Mouse (Mus musculus) erythroblast, embryonic 14.5 days (primary cell): ENCODE measurements at regions not wholly inside any gene's neighbourhood (a gene's known extent, or its start where the extent isn't known, plus 50 kb on each side); places are given as distances from the start of the nearest gene placed in this dataset.

Source experiments
- H3K27me3 ChIP-seq: 2 replicates; pipeline ENCODE4 v1.6.1; 2012; ENCODE audit warnings: inconsistent platforms; ENCODE audit not compliant: control insufficient read depth
- H3K36me3 ChIP-seq: 2 replicates; pipeline ENCODE4 v1.6.1; 2012; ENCODE audit warnings: mild to moderate bottlenecking, inconsistent platforms; ENCODE audit not compliant: control insufficient read depth
- H3K4me1 ChIP-seq: 2 replicates; pipeline ENCODE4 v1.6.1; 2012; ENCODE audit warnings: inconsistent platforms; ENCODE audit not compliant: control insufficient read depth
- H3K4me3 ChIP-seq: replicated peaks from 2 replicates; pipeline ENCODE3; 2012; ENCODE audit warnings: moderate library complexity, mild to moderate bottlenecking, inconsistent platforms
- H3K9me3 ChIP-seq: 2 replicates; pipeline ENCODE4 v1.6.1; 2012; ENCODE audit warnings: low read length, inconsistent platforms, mixed read lengths; ENCODE audit not compliant: control insufficient read depth
- GATA1 ChIP-seq: IDR thresholded peaks from 2 replicates; pipeline ENCODE4 v1.6.1; 2012; ENCODE audit warnings: low read length, inconsistent platforms, mixed read lengths
- TAL1 ChIP-seq: IDR thresholded peaks from 3 replicates; pipeline ENCODE4 v1.6.1; 2012; ENCODE audit warnings: low read length, inconsistent platforms, mixed read lengths

GRCm38 (mm10) chr6:70088041-70088440 is 704.0 kb downstream of the Rpia start:
- no peak for TF ChIP-seq TAL1
- TF ChIP-seq GATA1: no peak
- Histone ChIP-seq H3K9me3 (peaks cover 6% of the 10 kb centered on the region; the same call in 1 of the 2 replicates), H3K27me3 (no peaks in the 10 kb centered on the region), H3K4me3 (no peak overlapping the region), H3K4me1 (no peaks in the 10 kb centered on the region), H3K36me3 (no peaks in the 10 kb centered on the region)

- H3K36me3 ChIP-seq: no peaks in the 10 kb centered on the region
- no peaks in the 10 kb centered on the region for H3K4me1 ChIP-seq
- H3K4me3 ChIP-seq: no peak overlapping the region
- TF ChIP-seq GATA1 (no peak), TAL1 (no peak)
- 0 out of 2 replicates have a peak, but pooled peaks cover 3% of the 10 kb centered on the region for H3K9me3 ChIP-seq
- no peaks in the 10 kb centered on the region for H3K27me3 ChIP-seq
Observed at GRCm38 (mm10) chr6:70073841-70074240, 718.2 kb downstream of the Rpia start.

GRCm38 (mm10) chr6:70072007-70072406 is 720.0 kb downstream of the Rpia start:
- no peak for TF ChIP-seq GATA1
- TF ChIP-seq TAL1: no peak
- Histone ChIP-seq H3K9me3 (peaks cover 5% of the 10 kb centered on the region; the same call in 1 of the 2 replicates), H3K4me1 (no peaks in the 10 kb centered on the region), H3K4me3 (no peak overlapping the region), H3K27me3 (no peaks in the 10 kb centered on the region), H3K36me3 (no peaks in the 10 kb centered on the region)

GRCm38 (mm10) chr6:70067716-70068415 is 724.2 kb downstream of the Rpia start:
- Histone ChIP-seq H3K9me3 (peaks cover 8% of the 10 kb centered on the region; the same call in 1 of the 2 replicates), H3K36me3 (no peaks in the 10 kb centered on the region), H3K4me3 (no peak overlapping the region), H3K4me1 (no peaks in the 10 kb centered on the region), H3K27me3 (no peaks in the 10 kb centered on the region)
- TF ChIP-seq GATA1 (no peak), TAL1 (no peak)

GRCm38 (mm10) chr6:70059028-70059427 is 733.0 kb downstream of the Rpia start:
- Histone ChIP-seq H3K27me3 (no peaks in the 10 kb centered on the region), H3K4me3 (no peak overlapping the region), H3K4me1 (no peaks in the 10 kb centered on the region), H3K36me3 (no peaks in the 10 kb centered on the region), H3K9me3 (no peaks in the 10 kb centered on the region; the same call in 1 of the 2 replicates)
- no peak for TF ChIP-seq GATA1
- TF ChIP-seq TAL1: no peak

GRCm38 (mm10) chr6:70058374-70058773 is 733.7 kb downstream of the Rpia start:
- Histone ChIP-seq H3K9me3 (peaks cover 1% of the 10 kb centered on the region; the same call in 1 of the 2 replicates), H3K4me1 (no peaks in the 10 kb centered on the region), H3K27me3 (no peaks in the 10 kb centered on the region), H3K36me3 (no peaks in the 10 kb centered on the region), H3K4me3 (no peak overlapping the region)
- TF ChIP-seq TAL1: no peak
- TF ChIP-seq GATA1: no peak

- Histone ChIP-seq H3K9me3 (no peaks in the 10 kb centered on the region), H3K27me3 (no peaks in the 10 kb centered on the region), H3K4me3 (no peak overlapping the region), H3K4me1 (no peaks in the 10 kb centered on the region), H3K36me3 (no peaks in the 10 kb centered on the region)
- TF ChIP-seq TAL1 (no peak), GATA1 (no peak)
Observed at GRCm38 (mm10) chr6:70040894-70041293, 751.1 kb downstream of the Rpia start.

- no peak for TF ChIP-seq GATA1
- no peak for TF ChIP-seq TAL1
- H3K9me3 ChIP-seq: no peaks in the 10 kb centered on the region
- no peak overlapping the region for H3K4me3 ChIP-seq
- no peaks in the 10 kb centered on the region for H3K4me1 ChIP-seq
- H3K36me3 ChIP-seq: no peaks in the 10 kb centered on the region
- H3K27me3 ChIP-seq: no peaks in the 10 kb centered on the region
Observed at GRCm38 (mm10) chr6:70033674-70034073, 758.4 kb downstream of the Rpia start.

GRCm38 (mm10) chr6:70011555-70011954 is 780.5 kb downstream of the Rpia start:
- TF ChIP-seq GATA1 (no peak), TAL1 (no peak)

More at GRCm38 (mm10) chr6:70011555-70011954, 780.5 kb downstream of the Rpia start:
- H3K9me3 ChIP-seq: peaks cover 3% of the 10 kb centered on the region; the same call in 1 of the 2 replicates
- no peak overlapping the region for H3K4me3 ChIP-seq
- no peaks in the 10 kb centered on the region for H3K36me3 ChIP-seq
- no peaks in the 10 kb centered on the region for H3K27me3 ChIP-seq
- no peaks in the 10 kb centered on the region for H3K4me1 ChIP-seq
